Mouse (Mus musculus) embryonic facial prominence, embryonic 15.5 days (tissue): ENCODE measurements at regions not wholly inside any gene's neighbourhood (a gene's known extent, or its start where the extent isn't known, plus 50 kb on each side); places are given as distances from the start of the nearest gene placed in this dataset.

Experiments
- ATAC-seq: fragments of 200-750 bp; cut with Nextera tagmentation; 2 replicates; pipeline ENCODE4 v1.8.0; 2017; ENCODE audit warnings: low read depth, moderate TSS enrichment; ENCODE audit not compliant: insufficient number of reproducible peaks, low FRiP score, low TSS enrichment
- H3K27ac ChIP-seq: fragments of 300-500 bp; sonication (generic); replicated peaks from 2 replicates; pipeline ENCODE4 v1.5.1; 2015; ENCODE audit warnings: mild to moderate bottlenecking, inconsistent platforms
- H3K27me3 ChIP-seq: fragments of 300-500 bp; sonication (generic); 2 replicates; pipeline ENCODE4 v1.6.1; 2015; ENCODE audit warnings: inconsistent platforms
- H3K36me3 ChIP-seq: fragments of 300-500 bp; sonication (generic); 2 replicates; pipeline ENCODE4 v1.6.1; 2015; ENCODE audit warnings: mild to moderate bottlenecking, inconsistent platforms
- H3K4me1 ChIP-seq: fragments of 300-500 bp; sonication (generic); 2 replicates; pipeline ENCODE4 v1.6.1; 2015; ENCODE audit warnings: inconsistent platforms
- H3K4me2 ChIP-seq: fragments of 300-500 bp; sonication (generic); replicated peaks from 2 replicates; pipeline ENCODE4 v1.6.1; 2015; ENCODE audit warnings: mild to moderate bottlenecking, inconsistent platforms
- H3K4me3 ChIP-seq: fragments of 300-500 bp; sonication (generic); replicated peaks from 2 replicates; pipeline ENCODE4 v1.5.1; 2015; ENCODE audit warnings: mild to moderate bottlenecking, inconsistent platforms
- H3K9ac ChIP-seq: fragments of 300-500 bp; sonication (generic); 2 replicates; pipeline ENCODE4 v1.6.1; 2015; ENCODE audit warnings: inconsistent platforms
- H3K9me3 ChIP-seq: fragments of 300-500 bp; sonication (generic); replicated peaks from 2 replicates; pipeline ENCODE4 v1.6.1; 2016; ENCODE audit warnings: inconsistent platforms
- WGBS: fragments of 180-500 bp; shearing (Covaris S2); methylation state at CpG from one replicate; pipeline ENCODE4 v1.1.7; 2015; 5-methylcytosine and 5-hydroxymethylcytosine counted together

DNA sequence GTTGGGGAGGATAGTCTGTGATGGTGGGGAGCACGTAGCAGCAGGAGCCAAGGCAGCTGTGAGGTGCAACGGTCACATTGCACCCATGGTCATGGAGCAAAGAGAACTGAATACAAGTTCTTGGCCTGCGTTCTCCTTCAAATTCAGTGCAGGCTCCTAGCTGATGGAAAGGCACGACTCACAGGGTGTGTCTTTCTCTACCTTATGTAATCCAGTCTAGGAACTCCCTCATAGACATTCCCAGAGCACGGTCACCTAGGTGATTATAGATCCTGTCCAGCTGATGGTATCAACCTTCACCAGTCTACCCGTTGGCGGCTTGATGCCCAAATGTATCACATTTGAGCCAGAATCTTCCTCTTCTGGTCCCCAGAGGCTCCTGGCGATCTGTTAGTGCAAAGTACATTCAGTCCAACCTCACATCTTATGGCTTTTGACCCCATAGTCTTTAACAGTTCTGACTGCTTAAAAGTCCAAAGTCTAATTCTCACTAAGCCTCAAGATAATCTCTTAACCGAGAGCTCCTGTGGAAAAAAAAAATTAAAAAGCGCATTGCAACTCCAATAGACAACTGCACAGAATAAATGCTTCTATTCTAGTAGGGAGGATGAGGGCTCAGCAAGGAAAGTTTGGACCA, 69.2 kb upstream of the Pcsk6 start:
- 83% methylated on average over 10 of the region's 10 CpGs for WGBS
- Histone ChIP-seq H3K27ac (no peak overlapping the region), H3K4me1 (peaks cover 3% of the 10 kb centered on the region; the same call in 1 of the 2 replicates), H3K36me3 (no peaks in the 10 kb centered on the region), H3K9me3 (no peaks in the 10 kb centered on the region), H3K4me2 (no peak overlapping the region), H3K27me3 (no peaks in the 10 kb centered on the region), H3K4me3 (no peak overlapping the region), H3K9ac (no peak overlapping the region)
- no peak for ATAC-seq

DNA sequence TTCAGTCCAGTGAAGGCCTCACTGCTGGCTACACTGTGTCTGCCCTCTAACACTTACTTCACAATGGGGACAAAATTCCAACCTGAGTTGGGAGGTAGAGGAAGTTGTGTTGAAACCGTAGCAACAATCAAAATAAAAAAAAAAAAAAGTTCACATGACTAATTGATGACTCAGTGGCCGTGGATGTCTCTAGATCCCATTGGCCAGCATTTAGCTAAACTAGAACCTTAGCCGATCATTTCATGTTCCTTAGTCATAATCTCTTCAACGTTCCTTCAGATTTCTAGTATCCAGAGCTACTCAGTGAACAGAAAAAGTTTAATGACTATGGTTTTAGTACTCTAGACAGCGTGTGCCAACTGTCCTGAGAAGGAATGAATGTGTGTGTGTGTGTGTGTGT, 59.2 kb upstream of the Pcsk6 start:
- H3K4me1 ChIP-seq: peaks cover 5% of the 10 kb centered on the region
- no peak overlapping the region for H3K4me2 ChIP-seq
- H3K9ac ChIP-seq: no peak overlapping the region
- H3K4me3 ChIP-seq: no peak overlapping the region
- no peak overlapping the region for H3K27ac ChIP-seq
- H3K36me3 ChIP-seq: no peaks in the 10 kb centered on the region
- no peak for ATAC-seq
- H3K9me3 ChIP-seq: no peaks in the 10 kb centered on the region
- H3K27me3 ChIP-seq: no peaks in the 10 kb centered on the region
- 84% methylated on average over 5 of the region's 5 CpGs for WGBS

DNA sequence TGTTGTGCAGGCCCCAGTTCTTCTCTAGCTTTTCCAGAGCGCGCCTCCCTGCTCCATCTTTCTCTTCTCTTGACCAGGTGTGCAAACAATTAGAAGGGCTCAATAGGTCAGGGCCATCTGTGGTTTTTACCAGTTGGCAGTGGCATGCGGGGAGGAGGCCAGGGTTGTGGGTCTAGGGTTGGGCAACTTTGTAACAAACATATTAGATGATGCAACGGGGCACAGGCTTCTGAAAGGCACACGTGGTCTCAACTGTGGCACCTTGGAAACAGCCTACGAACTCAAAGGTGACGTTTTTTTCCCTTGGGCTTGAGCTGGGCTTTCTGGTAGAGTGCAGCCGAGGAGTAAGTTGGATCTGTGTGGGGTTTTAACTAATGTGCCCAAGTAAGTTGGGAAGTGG, 58.7 kb upstream of the Pcsk6 start:
- ATAC-seq: no peak
- H3K9me3 ChIP-seq: no peaks in the 10 kb centered on the region
- H3K4me2 ChIP-seq: no peak overlapping the region
- no peaks in the 10 kb centered on the region for H3K27me3 ChIP-seq
- no peak overlapping the region for H3K9ac ChIP-seq
- no peak overlapping the region for H3K27ac ChIP-seq
- H3K4me1 ChIP-seq: peaks cover 5% of the 10 kb centered on the region
- 85% methylated on average over 8 of the region's 8 CpGs for WGBS
- H3K36me3 ChIP-seq: no peaks in the 10 kb centered on the region
- H3K4me3 ChIP-seq: no peak overlapping the region

DNA sequence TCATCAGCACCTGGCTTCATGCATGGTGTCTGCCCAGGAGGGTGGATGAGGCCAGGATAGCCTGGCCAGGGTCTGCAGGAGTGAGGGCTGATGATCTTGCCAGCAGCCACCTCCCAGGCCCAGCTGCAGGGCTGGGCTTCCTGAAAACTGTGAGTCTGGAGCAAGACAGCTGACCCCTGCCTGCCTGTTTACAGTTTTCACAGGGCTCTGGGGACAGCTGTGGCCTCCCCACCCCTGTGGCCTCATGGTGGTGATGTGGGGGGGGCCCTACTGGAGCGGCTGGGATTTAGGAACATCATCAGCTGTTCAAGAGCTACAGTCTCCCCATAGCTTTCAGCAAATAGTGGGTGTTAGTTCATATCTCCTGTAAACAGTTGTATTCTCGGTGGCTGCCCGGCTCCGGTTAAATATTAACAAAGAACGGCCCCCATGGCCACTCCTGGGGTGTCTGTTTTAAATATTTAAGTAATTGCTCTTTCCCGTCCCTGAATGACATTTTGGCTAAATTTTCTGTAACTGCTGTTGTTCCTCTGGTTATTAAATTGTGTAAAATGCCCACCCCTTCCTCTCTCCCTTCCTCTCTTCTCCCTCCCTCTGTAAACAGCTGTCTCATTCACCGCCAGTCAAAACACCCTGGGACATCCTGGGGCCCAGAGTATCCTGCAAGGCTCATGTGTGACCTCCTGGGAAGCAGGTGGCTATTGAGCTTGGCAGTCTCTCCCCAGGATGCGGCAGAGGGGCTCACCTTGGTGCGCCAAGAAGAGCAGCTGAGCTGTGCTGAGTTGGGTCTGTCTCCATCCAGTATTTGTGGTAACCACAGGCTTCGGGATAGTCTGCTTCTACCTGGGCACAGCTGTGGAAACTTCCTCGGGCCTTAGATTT, 57.9 kb upstream of the Pcsk6 start:
- ATAC-seq: peak; percentile 71
- WGBS: 57% methylated on average over 11 of the region's 11 CpGs
- Histone ChIP-seq H3K27me3 (no peaks in the 10 kb centered on the region), H3K4me2 (no peak overlapping the region), H3K9me3 (no peaks in the 10 kb centered on the region), H3K4me3 (no peak overlapping the region), H3K4me1 (peaks cover 5% of the 10 kb centered on the region), H3K36me3 (no peaks in the 10 kb centered on the region), H3K27ac (peak overlapping the region; percentile 11; the same call in 1 of the 2 replicates), H3K9ac (no peak overlapping the region; the same call in 1 of the 2 replicates)
